Mouse (Mus musculus) gastrocnemius, postnatal 4 days (tissue): Measurements from ENCODE around the gene Gramd1c. TPM values are rescaled to one million over a fixed set of nuclear protein-coding genes. Genes with fewer than 3 reads are reported as not detected.

Experiments
- DNase-seq, 2 experiments: peaks; one replicate each; pipeline ENCODE4 v3.0.0; 2021 to 2022; ENCODE audit warnings: low spot score in 2 of 2, mixed read lengths in 2 of 2
- total RNA-seq, 2 experiments: library from RNA; stranded (reverse); gene quantifications; 2 replicates each; pipeline ENCODE4 v1.2.3; 2021

Gramd1c gene
- total RNA-seq, 2 experiments from 2014 or later, result 1.9 to 2.6 TPM

DNA sequence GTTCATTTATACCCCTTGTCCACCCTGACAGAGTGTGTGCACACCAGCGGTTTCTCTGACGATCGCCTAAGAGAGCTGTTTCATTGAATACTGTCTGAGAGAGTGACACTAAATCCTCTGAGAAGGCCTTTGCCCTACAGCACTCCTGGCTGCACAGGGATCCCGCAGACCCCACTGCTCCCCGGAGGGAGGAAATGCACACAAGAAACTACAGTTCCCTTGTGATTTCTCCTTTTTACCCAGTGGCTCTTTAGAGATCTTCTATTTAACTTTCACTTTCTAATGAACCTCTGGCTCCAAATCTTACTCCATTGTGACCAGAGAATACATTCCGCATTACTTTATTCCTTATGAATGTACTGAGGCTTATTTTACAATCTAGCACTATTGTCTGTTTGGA is 36.9 kb downstream of the Gramd1c start:
- no peak for DNase-seq

DNA sequence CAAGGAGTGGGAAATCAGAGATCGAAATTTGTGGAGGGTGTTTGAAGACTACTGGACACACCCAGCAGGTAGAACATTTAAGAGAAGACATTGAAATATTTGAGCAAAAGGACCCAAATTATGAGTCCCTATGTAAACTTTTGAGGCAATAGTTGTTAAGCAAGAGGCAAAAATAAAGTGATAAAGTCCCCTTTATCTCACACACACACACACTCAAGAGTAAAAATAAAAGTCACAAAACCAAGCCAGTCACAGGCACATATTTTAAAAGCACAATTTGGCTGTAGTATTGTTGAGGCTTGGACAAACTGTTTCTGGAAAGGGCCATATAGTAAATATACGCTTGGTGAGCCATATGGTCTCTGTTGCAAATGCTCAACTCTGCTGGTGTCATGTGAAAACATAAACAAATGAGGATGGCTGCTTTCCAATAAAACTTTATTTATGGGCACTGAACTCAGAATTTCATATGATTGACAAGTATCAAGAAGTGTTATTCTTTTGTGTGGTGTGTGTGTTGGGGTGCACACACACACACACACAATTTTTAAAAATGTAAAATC is 44.1 kb downstream of the Gramd1c start:
- DNase-seq, result no peak

DNA sequence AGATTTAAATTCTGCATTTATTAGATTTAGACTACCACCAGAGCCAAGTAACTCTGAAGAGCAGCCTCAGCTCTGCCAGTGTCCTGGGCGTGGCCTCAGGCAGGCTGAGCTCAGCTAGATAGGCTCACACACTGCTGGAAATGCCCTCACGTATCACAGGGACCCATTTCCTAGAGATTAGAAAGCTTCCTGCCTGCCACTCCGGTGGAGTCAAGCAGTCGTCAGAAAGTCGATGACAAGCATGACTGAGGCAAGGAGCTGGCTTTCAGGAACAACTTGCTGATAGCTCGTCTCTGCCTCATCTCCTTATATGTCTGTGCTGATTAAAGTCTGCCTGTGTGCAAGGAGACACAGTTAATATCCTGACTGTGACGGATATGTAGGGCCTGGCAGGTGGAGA is 44.8 kb downstream of the Gramd1c start:
- no peak for DNase-seq

DNA sequence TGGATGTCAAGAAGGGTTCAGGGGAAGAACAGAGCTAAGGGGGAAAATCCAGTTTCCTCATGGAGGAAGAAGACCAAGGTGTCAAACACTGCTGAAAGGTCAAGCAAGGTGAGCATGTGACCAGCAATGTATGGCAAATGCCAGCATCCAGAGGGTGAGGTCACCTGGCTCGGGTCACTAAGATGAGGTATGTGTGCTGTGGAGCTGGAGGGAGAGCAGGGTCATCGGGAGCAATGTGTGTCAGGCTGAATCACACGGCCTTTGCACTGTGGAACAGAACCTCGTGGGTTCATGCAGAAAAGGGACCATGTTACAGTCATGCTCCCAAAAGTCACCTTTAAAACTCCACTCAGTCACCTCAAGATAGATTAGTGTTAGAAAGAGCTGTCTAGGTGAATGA is 45.4 kb downstream of the Gramd1c start:
- no peak for DNase-seq

DNA sequence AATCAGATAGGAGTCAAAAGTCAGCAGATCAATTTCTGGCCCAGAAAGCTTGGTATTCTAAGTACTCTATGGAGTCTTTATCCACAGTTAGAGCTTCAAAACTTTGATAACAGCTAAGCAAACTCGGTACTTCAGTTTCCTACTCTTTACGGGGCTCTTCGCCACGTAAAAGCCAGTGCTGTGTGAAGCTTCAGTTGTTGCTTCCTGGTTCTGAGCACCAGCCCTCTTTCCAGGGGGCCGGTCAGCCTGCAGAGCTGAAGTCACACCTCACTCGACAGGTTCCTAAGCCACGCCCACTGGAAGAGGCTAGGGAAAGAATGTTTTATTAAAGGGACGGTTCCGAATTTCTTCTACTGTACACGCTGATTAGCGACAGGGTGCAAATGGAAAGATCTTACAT is 47.0 kb downstream of the Gramd1c start:
- DNase-seq, result no peak

DNA sequence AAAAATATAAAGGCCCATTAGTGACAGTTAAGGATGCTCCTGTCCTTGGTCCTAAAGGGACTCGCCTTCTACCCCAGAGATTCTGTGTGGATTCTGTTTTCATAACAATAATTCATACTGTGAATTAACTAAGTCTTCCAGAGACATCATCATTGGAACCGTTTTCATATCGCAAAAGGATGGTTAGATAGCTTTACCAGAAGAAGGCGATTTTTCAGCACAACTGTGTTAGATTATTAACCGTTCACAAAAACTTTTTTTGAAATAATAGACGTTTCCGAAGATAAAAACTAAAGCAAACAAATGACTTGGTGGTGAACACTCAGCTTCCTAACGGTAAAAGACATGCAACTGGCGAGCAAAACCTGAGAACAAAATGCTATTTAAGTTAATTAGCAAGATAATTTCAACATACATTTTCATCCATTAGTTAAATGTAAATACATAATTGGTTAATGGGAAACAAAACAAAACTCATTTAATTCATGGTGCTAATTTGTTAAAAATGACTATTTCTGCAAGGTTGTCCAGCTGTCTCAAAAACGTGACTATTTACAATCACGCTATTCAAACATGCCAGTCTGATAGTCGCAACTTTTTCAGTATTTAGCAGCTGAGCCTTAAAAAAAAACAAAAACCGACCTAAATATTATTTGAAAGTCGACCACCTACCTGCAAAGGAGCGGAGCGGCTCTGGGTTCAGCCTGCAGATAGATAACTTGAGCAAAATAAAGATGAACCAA is 47.6 kb downstream of the Gramd1c start:
- DNase-seq, result no peak

DNA sequence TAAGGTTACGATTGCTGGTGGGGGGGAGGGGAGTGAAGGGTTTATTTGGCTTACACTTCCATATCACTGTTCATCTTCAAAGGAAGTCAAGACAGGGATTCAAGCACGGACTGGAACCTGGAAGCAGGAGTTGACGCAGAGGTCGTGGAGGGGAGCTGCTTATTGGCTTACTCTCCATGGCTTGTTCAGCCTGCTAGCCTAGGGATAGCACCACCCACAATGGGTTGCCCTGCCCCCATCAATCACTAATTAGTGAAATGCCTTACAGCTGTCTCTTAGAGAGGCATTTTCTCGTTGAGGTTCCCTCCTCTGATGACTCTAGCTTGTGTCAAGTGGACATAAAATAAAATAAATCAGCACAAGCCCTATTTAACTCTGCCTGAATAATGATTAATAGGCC is 52.1 kb downstream of the Gramd1c start:
- DNase-seq, result no peak

DNA sequence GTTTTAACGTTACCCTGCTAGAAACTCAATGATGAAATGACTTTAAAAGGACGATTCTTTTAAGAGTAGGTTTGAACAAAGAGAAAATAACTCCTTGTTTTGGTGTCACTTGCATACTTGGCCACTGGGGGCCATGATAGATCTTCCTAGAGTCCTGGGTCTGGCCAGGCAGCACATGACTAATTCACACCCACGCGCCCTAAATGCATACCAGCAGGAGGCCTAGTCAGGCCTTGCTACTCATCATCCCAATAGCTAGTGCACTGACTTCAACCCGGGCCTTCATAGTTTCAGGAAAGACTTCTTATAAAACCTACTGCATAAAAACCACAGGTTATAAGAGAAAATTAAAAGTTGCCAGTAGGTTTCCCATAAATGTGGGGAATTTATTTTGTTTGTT is 61.1 kb downstream of the Gramd1c start:
- DNase-seq, result no peak

DNA sequence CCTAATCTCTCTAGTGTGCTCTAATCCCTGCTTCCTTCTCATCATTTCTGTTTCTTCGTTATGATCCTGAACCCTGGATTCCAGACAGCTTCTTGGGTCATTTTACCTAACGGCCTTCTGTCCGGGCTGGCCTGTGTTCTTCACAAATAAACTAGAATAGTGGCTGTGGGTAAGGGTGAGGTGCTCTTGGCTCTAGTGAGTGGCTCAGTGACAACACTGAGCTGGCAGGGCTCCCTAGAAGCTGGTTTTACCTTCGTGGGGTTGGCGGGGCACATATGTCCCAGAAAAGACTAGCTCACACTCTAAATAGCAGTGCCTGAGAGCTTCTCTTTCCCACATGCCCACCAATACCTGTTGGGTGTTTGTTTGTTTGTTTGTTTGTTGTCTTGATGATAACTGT is 63.6 kb downstream of the Gramd1c start:
- no peak for DNase-seq

DNA sequence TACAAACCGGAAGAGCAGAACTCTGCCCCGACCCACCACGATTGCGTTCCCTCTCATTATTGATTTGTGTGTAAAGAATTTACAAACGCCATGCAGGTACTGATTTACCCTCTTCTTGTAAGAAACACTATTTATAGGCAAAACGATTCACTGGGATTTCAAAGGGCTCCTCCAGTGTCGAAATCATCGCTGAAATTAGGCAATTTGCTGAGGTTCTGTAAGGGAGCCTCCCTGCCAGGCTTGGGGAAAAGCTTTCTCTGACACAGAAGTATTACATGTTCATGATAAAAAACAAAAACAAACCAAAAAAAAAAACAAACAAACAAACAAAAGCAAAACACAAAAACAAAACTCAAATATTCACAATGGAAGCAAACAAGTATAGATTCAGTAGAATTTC is 64.0 kb downstream of the Gramd1c start:
- no peak for DNase-seq

DNA sequence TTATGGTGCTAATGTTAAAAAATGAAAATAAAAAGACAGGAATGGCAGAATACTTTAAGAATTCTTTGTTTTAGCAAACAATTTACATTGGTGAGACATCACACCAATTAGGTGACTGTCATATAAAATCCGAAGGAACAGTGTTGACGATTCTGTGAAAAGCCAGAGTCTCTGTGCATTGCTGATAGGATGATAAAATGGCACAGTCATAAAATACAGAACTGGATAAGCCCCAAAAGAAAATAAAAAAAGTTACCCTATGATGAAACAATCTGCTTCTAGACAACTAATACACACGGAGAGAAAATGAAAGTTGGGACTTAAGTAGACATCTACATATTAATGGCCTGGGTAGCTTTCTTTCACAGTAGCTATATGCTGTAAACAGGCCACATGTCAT is 68.5 kb downstream of the Gramd1c start:
- no peak for DNase-seq

DNA sequence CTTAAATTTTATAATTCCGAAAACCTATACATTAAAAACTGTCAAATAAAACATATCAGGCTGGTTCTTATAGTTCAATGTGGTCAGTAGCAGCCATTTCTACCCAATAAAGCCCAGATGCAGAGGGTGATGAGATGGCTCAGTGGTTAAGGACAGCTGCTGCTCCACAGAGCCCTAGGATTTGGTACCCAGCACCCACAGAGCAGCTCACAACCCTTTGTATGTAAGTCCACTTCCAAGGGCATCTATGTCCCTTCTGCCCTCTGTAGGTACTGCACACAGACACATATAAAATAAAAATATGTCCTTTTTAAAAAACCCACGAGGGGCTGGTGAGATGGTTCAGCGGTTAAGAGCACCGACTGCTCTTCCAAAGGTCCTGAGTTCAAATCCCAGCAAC is 76.8 kb downstream of the Gramd1c start:
- DNase-seq, result no peak

DNA sequence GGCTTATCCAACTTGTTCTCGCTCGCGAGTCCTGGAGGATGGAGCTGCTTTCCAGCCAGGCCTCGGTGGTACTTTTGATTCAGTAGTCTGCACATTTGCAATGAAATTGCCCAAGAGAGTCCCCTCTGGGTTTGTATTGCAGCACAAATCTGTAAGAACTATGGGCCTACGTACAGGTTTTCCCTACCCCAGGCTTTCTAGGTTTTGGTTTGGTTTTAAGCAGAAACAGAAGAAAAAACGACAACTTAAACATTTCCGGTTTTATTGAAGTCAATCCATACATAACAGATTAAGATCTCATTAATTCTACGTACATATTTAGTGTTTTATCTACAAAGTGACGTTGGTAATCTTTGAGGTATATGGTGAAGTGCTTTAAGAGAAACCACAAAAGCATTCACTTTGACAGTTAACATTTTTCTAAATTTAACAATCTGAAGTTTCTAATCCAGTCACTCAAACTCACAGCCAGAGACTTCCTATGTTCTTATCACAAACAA is 83.0 kb downstream of the Gramd1c start:
- DNase-seq, result no peak

DNA sequence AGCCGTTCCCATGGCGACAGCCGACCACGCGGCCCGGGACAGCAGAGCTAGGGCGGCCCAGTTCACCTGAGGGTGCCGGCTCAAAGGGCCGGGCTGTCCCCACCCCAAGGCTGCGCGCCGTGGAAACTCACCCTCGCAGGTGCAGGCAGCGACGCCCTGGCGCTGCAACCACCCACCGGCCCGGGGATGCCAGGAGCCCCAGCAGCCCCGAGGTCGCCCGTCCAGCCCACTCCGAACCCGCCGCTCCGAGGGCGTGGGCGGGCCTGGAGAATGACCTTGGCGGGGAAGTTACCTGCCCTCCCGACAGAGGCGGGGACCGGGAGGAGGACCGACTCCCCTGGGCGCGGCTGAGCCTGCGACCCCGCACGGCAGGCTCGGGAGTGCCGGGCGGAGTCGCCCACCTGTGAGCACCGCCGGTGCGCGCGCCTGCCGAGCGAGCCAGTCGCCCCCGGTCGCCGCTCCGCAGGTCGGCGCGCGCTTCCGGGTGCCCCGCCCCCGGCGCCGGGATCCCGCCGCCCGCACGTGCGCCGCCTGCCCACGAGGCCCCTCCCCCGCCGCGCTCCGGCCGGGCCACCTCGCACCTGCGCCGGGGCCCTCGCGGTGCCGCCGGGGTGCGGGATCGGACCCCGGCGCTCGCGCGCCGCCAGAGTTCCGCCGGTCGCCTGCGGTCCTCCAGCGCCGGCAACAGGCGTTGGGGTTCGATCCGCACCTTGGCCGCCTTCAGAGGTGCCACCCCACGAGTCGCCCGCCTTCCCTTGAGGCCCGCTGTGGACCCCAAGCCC is 83.6 kb downstream of the Gramd1c start, which contains the start of gene Zdhhc23:
Gene Zdhhc23 (minus strand): TSS at position 464 of the 782 bp plus-strand sequence.
- DNase-seq, result peak in 1 of 2 experiments; percentile 11

DNA sequence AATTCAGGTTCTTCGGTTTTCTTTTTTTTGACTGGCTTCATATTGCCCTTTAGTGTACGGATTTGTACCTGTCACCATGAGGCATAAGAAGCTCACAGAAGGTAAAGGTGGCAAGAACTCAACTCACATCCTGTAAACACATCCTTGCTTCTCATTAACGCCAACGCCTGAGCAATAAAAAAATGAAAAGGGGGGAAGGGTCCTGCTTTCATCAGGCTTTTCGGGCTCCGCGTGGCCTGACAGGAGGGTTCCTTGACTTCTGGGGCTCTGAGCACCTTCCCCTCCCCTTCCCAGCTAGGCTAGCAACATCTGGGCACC is 84.2 kb downstream of the Gramd1c start:
- DNase-seq, result no peak

DNA sequence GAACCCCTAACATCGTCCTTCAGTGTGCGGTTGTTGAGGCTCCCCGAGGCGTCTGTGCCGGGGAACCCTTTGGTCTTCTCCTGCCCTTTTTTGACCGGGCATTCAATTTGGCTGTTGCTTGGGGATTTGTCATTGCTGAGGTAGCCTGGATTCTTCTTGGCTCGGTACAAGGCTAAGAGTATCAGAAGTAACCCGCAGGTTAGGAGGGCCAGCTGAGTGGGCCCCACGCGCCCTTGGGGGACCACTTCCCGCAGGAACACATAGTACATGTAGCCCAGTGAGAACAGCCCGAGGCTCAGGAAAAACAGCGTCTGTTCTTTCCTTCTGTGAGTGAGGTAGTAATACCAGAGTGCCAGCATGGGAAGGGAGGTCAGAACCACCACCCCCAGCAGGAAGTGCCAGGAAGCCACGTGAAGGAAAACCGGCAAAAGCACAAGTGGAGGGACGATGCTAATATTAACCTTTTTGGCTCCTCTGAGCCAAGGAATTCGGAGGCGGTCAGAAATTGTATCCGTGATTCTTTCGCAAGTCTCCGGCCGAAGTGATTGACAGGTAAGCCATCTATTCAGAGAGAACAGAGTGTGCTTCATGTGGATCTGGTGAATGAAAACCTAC is 89.4 kb downstream of the Gramd1c start:
- no peak for DNase-seq

DNA sequence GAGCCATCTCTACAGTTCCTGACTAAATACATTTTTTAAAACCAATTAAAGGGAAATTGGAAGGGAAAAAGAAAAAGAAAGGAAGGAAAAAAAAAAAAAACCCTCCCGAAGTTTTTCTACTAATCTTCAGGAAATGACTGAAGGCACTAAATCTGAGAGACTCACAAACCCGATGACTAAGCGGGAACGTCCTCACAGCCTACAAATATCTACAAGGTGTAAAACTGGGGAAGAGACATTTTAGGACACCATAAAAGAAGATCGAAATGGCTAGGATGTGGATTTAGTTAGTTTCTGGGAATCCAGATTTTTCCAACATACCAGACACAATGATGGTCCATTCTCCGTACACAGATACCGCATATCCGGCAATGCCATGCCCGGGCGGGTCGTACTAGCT is 90.0 kb downstream of the Gramd1c start:
- no peak for DNase-seq

DNA sequence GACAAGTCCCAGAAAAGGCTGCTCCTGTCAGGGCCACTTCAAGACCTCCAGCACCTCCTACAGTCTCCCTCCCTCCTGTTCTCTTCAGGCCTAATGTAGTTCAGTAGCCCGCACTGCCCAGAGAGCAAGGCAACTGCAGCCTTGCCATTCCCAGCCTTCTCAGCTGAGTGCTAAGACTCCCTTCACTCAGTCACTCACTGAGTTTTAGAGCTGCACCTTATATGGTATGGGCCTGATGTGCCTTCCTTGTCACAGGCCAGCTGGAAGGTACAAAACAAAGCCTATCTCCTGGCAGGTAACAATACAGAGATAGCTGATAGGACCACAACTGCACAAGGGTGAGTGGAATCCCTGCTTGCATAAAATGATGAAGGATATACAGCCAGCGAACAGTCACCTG is 90.8 kb downstream of the Gramd1c start:
- no peak for DNase-seq

DNA sequence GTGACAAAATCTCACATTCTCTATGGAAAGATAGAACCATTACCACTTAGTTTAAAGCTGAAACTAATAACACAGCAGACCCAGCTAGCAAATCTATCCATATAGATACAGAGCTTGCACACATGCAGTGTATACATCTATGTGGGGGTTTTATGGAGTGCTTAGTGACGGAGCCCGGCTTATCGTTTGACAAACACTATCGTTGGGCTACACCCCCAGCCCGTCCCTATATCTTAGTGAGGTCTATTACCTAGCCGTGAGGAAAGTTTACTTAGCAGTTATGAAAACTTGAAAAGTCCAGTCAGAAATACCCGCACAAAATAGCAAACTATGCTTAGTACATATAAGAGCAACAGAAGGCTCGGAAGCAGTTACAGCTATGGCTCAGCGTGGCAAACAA is 91.4 kb downstream of the Gramd1c start:
- no peak for DNase-seq

DNA sequence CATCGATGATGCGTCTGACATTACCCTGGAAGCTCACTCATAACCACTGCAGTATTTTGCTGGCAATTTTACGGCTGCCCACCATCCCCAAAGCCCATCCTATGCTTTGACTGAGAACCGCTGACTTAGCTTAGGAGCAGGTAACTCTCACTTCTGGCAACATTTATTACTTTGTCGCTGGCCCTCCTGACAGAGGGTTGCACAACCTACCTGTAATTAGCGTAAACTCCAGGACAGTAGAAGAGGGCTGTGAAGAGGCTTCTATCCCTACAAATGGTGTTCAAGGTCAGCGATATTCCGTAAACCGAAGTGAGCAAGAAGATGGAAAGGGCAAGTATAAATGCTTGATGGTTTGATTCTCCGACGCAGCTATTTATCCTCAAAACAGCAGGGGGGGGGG is 92.0 kb downstream of the Gramd1c start:
- DNase-seq, result no peak

DNA sequence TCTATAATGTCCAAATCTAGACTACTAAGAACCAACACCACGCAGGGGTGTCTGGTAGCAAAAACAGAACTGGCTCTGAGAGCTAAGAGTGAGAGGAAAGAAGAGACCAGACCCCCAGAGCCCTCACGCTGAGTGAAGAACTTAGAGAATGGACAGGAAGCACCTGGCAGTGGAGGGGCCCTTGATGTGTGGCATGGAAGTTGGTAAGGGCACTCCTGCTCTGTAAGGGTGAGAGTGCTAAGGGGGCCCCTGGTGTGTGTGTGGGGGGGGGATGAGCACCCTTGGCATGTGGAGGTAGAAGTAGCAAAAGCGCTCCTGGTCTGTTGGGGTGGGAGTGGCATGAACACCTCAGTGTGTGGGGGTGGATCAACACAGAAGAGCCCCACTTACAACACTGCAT is 92.7 kb downstream of the Gramd1c start:
- DNase-seq, result no peak
